Mouse (Mus musculus): Measurements from ENCODE around the gene Efcab5.
A peak's percentile ranks its signal among the peaks of the same experiment; 100 is the strongest.
"Not testable (repeated sequence)": the region's sequence is repeated elsewhere in the genome, so short reads cannot be mapped to it uniquely, and the experiment has no call there.

The Efcab5 gene

DNA sequence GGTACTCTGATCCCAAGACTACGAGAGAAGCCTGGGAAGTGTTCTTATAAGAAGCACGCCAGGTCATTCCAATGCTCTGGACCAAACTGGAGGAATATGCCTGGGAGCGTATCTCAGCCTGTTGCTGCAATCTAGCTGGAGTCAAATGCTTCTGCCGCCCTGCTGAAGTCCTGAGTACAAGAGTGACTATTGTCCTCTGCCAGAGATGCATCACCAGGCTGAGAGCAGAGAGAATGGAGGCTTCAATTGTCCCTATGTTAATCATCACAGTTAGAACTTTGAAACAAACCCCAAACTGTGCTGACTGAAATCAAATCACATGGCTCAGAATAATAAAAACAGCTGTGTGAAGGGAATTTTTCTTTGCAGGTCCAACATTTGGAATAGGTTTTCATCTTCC lies 15.0 kb downstream of the Efcab5 start:
- DNase-seq: no peak

DNA sequence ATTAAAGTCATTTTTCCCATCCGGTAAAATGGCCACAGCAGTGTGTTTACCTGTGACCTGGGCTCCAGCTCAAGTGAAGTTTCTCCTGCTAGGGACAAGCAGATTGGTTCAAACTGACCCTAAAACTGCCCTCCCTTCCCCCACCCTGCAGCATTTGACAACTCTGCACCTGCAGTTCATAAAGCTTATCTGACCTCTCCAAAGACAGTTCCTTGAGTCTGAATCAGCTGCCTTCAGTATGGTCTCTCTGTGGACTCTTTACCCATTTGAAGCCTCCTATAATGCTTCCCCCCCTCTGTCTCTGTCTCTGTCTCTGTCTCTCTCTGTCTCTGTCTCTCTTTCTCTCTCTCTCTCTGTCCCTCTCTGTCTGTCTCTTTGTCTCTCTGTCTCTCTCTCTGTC lies 28.0 kb downstream of the Efcab5 start:
- DNase-seq: no peak

DNA sequence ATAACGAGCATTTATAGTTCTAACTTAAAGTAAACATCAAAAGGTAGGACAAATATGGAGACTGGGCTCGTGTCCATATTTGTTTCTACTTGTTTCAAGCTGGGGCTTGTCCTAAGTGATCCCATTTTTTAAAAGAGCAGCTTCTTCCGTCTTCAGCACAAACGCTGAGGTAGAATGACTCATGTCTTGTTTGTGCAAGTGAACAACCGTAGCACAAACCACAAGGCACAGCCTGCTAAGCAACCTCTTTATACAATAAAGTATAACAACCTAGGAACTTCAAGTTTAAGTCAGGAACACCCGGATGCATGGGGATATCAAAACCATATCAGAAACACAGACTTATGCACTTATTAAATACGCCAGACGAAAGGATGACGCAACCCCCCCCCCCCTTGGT lies 28.4 kb downstream of the Efcab5 start:
- no peak for DNase-seq

DNA sequence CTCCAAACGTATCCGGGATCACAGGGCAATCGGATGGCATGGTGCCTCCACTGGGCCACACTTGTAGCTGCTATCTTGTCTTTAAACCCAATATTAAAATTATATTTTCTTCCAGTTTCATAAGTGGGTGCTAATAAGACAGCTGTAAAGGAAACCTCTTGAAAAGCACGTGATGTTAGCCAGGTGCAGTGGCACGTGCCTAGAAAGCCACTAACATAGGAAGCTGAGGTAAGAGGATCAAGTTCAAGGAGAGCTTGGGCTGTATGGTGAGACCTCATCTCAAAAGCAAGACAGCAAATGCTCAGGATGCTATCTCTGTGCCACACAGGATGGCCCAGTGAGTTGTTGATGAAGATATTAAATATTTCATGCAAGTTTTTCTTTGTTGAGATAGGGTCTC lies 34.6 kb downstream of the Efcab5 start:
- no peak for DNase-seq

DNA sequence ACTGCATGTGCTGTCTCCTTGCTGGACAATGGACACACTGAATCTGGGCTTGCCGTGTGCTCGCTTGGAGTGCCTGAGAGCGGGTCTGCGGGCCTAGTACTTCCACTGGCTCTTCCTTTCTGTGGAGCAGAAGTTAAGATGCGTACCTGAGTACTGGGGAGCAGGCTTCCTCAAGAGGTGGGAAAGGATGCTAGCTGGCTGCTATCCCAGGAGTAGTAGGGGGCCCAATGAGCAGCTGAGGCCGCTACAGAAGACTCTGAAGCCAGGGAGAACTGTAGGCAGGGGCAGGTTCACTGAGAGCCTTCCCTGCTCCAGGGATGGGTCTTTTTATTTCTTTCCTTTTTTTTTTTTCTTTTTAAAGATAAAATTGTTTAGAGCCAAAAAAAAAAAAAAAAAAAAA lies 38.0 kb downstream of the Efcab5 start:
- DNase-seq: no peak

DNA sequence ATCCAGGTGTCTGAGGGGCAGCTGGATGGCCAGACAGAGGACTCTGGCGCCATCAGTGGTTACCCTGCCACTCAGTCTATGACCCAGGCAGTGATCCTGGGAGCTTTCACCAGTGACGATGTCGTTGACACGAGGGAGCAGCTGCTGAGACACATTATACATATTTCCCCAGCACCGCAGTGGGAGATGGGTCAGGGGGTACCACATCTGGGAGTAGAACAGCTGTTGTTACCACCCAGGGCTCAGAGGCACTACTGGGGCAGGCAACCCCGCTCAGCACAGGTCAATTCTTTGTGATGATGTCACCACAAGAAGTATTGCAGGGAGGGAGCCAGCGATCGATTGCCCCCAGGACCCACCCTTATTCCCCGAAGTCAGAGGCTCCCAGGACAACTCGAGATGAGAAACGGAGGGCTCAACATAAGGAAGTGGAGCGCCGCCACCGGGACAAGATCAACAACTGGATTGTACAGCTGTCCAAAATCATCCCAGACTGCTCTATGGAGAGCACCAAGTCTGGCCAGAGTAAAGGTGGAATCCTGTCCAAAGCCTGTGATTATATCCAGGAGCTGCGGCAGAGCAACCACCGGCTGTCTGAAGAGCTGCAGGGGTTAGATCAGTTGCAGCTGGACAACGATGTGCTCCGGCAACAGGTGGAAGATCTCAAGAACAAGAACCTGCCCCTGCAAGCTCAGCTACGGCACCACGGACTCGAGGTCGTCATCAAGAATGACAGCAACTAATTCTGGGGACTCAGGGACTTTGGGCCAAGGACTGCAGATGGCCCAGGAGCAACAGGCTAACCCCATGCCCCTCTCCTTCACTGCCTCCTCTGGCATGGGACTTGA lies 38.8 kb downstream of the Efcab5 start:
- DNase-seq: not testable (repeated sequence)

DNA sequence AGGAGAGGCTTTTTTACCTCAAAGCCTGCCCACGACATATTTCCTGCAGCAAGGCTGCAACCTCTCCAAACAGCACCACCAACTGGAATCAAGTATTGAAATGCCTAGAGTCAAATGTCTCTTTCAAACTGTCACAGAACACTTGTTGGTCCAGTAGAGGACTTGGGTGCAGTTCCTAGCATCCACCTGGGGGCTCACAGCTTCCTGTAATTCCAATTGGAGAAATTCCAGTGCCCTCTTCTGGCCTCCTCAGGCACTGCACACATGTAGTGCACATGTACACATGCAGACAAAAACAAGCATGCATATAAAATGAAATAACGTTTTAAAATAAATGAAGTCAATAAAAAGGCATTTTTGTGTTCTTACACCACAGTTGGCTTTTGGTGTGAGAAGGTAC lies 40.0 kb downstream of the Efcab5 start:
- no peak for DNase-seq

DNA sequence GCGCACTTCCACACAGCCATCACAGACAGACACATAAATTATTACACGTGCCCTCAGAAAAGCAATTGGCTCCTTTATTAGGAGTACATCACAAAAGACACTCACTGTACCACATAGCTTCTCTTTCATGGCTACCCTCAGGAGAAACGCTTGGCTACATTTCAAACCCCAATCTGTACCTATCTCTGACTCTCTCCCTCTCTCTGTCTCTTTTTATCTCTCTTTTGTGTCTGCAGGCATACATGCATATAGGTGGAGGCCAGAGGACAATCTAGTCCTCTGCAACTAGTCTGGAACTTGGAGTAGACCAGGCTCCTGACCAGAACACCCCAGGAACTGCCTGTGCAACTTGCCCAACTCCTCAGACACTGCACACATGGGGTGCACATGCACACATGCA lies 41.0 kb downstream of the Efcab5 start:
- no peak for DNase-seq

DNA sequence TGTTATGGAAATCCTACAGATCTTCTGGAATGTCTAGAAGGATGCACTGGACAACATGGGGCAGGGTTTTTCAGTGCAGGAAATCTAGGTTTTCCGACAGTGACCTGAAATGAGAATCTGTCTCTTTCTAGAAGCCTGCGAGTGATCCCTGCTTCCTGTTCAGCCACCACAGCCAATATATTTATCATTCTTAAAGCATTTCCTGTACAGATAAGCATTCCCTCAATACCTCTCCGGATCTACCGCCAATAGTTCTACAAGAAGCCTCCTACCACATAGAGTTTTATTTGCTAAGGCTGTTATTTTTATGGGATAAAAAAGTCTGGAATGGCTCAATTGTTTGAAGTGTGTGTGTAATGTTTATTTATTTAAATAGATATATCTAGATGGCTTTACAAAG lies 43.3 kb downstream of the Efcab5 start:
- DNase-seq: no peak

DNA sequence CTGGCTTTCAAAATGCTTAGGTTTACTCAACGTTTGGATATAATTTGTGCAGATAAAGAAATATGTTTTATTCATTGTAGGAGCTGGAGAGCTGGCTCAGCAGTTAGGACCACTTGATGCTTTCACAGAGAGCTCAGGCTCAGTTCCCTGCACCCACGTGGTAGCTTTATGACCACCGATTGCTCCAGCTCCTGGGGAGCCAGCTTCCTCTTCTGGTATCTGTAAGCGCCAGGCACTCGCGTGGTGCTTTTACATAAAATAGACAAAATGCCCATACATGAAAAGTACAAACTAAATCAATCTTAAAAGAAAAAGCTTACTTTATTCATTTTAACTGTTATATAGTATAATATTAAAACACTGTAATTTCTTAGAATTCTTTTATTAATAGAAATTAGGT lies 46.8 kb downstream of the Efcab5 start:
- DNase-seq: no peak

DNA sequence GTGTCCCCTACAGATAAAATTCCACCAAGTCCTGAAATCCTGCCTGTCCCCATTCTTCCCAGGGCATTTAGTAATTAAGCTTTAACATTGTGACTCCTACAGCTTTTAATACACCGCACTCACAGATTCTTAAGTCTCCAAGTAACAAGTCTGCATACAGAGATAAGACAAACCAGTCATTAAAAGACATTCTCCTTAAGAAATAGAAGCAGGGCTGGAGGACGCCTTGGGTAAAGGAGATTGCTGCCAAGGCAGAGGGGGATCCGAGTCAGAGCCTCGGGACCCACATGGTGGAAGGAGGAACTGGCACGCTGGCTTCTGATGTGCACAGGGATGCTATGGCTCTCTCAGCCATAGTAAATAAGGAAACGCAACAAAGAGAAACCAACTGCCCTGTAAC lies 48.8 kb downstream of the Efcab5 start:
- no peak for DNase-seq

DNA sequence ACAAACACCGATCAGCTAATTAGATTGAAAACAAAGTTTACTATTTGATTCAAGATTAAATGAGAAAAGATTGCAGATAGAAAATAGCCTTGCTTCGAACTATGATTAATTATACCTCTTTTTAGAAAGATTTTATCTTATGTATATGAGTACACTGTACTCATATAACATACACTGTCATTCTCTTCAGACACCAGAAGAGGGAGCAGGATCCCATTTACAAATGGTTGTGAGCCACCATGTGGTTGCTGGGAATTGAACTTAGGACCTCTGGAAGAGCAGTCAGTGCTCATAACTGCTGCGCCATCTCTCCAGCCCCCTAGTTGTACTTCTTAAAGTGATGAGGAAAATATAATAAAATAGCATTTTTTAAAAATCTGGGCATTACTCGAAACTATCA lies 55.3 kb downstream of the Efcab5 start:
- DNase-seq: no peak

DNA sequence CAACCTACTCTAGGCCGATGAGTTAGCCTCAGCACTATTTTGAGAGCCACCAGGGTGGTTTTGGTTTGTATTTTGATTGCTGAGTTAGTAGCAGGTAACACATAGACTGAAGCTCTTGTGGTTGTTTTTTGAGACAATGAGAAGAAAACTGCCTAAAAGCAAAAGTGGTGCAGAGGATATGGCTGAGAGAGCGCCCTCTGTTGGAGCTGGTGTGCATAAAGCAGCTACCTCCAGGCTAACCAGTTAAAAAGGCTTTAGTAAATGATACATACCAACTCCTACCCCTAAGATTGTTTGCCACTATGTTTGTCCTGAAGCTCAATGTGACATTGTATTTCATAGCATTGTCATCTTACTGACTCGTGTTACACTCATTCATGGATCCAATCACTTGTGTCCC lies 56.2 kb downstream of the Efcab5 start:
- DNase-seq: peak; percentile 28

DNA sequence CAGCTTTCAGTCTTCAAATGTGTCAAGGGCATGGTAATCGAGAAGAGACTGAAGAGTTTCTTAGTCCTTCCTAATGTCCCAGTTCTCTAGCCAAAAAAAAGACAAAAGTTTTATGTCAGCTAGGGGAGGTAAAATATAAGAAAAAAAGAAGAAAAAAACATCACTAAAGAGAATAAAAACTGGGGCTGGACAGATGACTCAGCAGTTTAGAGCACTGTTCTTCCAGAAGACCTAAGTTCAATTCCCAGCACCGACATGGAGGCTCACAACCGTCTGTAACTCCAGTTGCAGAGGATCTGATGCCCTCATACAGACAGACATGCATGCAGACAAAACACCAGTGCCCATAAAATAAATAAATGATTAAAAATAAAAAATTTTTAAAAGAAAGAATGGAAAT lies 60.2 kb downstream of the Efcab5 start:
- DNase-seq: no peak

DNA sequence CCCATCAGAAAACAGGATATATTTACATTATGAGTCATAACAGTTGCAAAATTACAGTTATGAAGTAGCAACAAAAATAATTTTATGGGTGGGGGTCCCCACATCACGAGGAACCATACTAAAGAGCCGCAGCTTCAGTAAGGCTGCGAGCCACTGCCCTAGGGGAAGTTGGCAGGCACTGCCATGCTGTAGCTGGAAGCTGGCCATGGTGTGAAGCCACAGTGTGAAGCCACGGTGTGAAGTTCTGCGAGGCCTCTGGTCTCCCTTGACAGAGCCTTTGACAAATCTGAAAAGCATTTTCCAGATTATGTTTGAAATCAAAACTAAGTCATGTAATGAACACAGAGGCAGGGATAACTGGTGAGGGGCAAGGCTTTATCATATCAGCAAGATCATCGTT lies 77.6 kb downstream of the Efcab5 start:
- DNase-seq: no peak

DNA sequence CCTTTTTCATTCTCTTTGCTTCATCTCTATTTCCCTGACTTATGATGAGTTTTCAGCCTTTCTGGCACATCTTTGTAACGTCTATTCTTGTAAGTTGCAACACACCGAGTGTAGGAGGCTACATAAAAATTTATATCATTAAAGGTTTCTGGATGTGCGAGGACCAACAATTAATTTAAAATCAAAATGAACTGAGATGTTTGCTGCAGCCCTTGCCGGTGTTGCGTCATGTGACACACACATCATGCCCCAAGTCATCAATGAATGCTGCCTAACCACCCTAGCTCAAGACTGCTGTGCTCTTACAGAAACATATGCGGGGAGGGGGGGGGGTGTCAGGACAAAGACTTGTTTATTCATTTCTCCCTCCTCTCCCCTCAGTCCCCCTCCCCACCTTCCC lies 80.3 kb downstream of the Efcab5 start:
- DNase-seq: no peak

DNA sequence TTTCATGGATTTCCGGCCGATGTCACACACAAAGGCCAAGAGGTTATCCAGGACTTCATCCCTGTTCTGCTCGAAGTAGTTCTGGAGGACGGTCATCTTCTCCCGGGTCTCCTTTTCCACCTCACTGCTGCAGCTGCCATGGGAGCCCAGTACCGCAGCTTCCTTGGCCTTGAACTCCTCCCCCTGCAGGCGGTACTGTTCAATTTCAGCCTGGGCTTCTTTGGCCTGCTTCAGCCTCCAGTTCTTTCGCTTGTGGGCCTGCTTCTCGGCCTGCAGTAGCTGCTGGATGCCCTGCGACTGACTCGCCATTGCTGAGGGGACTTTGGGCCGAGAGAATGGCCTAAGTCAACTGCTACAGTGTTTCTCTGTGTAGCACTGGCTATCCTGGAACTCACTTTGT lies 80.9 kb downstream of the Efcab5 start:
- DNase-seq: not testable (repeated sequence)

DNA sequence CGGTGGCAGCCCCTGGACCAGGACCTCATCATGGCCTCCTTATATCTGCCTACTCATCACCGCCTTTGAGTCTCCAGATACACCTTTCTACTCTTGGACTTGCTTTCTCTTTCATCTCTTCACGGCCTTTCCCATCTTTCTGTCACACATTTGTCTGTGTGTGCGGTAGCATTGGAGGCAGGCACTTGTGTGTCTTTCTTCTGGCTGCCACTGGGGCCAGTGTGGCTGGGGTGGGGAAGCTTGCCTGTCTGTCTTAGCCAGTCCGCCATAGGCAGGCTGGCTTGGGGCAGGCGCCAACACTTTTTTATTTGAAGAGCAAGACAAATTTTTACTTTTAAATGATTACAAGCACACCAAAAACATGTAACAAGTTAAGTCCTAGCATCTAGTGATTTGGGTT lies 81.8 kb downstream of the Efcab5 start:
- no peak for DNase-seq

DNA sequence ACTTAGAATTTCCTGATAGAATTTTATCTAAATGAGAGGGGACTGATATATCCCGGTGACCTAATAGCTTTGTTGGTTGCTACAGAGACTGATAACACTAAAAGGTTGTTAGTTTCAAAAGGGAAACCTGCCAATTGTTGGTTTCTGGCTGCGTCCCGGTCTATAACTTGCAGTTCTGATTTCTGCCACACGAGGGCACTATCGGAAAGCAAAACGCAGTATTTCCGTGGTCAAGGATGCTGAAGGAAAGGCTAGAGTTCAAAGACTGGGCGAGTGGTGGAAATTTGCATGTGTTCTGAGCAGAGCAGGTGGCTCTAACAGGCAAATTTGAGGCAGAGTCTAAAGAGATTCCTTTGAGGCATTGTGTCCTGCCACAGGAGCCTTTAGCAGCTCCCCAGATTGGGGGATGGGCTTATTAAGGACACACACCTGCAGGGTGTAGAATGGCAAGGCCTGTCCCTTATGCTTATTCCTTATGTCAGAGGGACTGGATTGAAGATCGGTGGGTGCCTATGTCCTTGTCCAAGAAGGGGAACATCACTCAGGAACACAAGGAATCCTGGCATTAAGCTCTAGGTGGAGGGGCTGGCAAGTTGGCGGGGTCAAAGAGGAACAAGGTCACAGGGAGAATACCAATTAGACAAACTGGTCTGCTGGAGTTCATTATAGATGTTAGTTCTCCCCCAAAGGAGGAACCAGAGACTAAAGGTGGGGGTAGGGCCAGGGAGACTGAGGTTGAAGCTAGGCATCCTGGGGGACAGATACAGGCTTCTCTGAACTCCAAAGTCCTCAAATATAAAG lies 88.4 kb downstream of the Efcab5 start:
- peak; percentile 89 for DNase-seq

DNA sequence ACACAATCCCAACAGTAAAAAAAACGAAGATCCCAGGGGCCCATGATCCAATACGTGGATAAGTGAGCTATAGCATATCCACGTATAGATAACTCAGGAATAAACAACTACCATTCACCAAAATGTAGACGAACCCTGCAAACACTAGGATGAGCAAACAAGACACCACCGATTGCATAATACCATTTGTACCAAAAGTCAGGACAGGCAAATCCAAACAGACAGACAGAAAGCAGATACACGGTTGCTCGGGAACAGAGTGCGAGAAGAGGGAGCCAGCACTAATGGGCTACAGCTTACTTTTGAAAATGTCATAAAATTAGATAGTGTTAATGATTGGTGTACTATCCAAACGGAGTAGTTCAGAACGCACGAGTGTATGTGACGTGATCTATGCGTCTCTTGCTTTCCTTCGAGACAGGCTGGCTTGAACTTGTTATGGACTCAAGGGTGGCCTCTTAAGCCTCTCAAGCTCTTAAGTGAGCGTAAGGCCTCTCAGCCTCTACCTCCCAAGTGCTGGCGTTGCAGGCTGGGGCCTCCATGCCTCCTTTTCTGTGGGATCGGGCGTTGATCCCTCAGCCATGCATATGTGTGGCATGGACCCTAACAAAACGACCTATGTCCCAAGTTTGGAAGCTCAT lies 90.3 kb downstream of the Efcab5 start:
- DNase-seq: no peak

DNA sequence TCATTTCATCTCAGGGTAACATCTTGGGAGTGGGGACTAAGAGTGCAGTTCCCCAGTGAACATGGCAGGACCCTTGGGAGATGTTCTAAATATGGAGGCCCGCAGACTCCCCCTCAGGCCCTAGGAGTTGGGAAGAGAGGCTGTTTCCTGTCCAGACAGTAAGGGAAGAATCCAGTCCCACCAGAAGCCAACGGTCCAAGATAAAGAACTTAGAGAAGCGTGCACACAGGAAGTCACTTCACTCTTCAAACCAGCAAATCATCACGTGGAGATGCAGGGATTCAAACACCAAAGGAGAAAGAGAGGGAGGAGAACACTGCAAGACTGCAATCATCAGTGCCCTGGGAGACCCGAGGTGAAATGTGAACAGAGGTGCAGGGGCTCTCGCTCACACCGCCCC lies 91.8 kb downstream of the Efcab5 start:
- DNase-seq: peak; percentile 22

DNA sequence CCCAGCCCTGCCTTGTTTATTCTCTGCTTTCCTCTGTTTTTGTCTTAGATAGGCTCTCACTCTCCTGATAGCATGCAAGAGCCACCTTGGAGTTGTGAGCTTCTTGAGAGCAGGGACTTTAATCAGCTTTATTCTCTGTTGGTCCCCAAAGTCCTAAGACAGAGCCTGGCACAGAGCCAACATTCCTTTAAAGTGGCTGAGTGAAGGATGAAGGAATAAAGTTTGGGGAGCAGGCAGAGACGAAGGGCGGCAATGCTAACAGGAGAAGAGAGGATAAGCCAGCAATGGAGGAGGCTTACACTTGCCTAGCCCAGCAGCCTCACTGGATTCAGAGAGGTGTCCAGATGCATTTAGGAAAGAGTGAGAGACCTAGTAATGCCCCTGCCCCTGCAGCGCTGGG lies 92.2 kb downstream of the Efcab5 start:
- DNase-seq: peak; percentile 50

DNA sequence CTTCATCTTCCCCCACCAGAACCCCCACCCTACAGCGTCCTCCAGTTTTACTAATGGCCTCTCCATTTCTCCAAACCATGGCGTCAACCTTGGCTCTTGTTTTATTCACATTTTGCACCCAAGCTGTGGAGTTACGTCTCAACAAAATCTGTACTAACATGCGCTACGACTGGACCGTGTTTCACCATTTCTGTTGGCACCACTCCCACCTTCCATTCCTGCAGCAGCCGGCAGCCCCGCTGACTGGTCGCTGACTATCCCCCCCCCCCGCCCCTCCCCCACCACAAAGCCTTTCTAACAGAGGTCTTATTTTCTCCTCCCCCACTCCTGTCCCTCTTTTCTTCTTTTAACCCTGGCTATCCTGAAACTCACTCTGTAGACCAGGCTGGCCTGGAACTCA lies 93.6 kb downstream of the Efcab5 start:
- peak; percentile 43 for DNase-seq

DNA sequence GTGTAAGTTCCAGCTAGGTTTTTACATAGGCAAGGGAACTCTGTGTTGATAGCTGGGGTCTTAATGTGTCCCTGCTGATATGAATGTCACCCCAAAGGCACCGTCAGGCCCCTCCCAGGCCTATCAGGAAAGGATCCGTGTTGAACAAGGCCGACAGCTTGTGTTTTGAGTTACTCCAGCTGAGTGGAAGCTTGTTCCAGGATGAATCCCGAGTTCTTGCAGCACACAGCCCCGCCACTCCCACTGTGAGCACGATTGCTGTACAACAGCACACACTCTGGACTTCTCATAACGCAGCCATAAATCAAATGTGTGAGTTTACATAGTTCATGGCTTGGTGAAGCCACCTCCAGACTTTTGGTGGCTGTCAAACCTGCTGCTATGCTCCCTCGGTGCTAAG lies 94.6 kb downstream of the Efcab5 start:
- peak; percentile 37 for DNase-seq
